Mouse (Mus musculus): ENCODE results near the gene Gm42674. TPM values are rescaled to one million over a fixed set of nuclear protein-coding genes. Genes with fewer than 3 reads are reported as not detected.
A peak's percentile ranks its signal among the peaks of the same experiment; 100 is the strongest.

The Gm42674 gene
- total RNA-seq, 2 experiments from 2014 or later: not detected

DNA sequence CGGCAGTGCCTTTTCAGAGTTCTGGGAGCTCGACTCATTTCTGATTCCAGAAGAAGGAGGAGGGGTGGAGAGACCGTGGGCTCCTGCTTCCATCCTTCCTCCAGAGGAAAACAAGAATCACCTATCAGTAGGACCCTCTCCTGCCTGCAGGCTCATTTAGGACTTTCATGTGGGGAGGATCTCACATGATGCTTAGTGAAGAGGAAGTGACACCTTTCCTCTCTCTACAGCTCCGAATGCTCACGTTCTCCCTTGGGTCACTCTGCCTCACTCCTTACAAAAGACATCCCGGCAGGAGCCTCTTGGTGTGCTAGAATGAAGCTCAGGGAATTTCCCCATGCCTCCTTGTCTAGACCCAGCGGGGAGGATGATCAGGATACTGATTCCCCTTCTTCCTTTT is 19.8 kb downstream of the Gm42674 start:
- DNase-seq (ENCODE audit: low spot score in 2 of 2): no peak

- DNase-seq (ENCODE audit: low spot score in 2 of 2): no peak
These were observed 21.8 kb downstream of the Gm42674 start for GRCm38 (mm10) chr3:90623435-90624071.

DNA sequence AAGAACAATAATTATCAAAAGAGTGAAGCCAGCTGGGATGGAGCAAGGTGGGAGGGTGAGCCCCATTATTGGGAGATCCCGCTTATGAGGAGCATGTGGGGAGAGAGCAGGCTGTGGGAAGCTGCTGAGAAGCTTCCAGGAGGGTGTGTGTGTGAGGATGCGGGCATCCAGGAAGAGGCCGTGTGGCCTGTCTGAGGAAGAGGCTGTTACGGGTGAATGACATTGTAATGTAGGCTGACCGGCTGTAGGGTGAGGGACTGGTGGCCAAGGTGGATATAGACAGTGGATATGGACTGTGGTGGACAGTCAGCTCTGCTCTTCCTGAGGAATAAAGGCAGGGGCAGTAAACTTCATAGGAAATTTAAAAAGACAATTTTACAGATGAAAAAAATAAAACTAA is 23.8 kb downstream of the Gm42674 start:
- no peak for DNase-seq (ENCODE audit: low spot score in 2 of 2)

DNA sequence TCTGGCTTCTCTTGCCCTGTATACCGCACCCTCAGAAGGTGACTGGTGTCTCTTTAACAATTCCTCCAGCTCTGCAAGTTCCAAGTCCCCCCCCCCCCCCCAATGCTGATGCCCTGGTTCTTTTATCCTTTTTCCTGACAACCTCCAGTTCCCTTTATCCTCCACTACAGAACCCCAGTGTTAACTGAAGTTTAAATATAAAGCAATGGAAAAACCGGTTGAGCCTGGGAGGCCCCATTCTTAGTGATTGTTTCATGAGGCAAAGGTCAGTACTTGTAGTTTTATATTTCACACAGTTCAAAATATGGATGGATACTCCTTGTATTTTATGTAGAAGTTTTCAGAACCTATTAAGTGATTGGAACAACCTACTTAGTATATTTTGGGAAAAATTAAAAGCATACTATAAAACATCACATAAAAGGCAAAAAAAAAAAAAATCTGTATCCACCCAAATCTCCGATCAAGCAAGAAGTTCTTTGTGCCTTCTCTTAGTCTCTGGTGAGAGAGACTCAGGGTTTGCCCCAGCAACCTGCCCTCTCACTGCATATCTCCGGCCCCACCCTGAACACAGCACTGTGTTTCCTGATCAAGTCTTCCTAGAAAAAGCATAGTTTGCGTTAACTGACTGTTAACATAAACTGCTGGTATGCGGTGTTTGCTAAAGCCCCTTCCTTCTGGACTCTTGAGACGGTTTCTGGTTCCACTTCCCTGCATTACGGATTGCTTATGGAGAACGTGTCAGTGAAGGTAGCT is 24.7 kb downstream of the Gm42674 start:
- no peak for DNase-seq (ENCODE audit: low spot score in 2 of 2)

DNA sequence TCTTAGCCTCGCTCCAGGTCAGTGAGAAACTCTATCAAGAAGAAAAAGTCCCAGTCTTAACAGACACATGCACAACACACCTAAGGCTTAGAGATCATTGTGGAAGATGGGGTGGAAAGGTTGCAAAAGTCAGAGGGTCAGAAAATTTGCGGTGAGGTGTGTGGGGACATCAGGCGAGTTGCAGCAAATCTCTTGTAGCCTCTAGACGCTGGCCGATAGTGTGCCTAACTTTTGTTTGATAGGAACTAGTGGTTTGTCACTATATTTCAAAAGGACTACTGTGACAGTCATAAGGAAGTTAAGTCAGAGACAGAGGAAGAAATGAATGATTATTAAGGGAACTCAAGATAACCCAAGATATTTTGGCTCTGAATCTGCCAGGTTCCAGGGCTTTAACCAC is 25.7 kb downstream of the Gm42674 start:
- DNase-seq (ENCODE audit: low spot score in 2 of 2): no peak

DNA sequence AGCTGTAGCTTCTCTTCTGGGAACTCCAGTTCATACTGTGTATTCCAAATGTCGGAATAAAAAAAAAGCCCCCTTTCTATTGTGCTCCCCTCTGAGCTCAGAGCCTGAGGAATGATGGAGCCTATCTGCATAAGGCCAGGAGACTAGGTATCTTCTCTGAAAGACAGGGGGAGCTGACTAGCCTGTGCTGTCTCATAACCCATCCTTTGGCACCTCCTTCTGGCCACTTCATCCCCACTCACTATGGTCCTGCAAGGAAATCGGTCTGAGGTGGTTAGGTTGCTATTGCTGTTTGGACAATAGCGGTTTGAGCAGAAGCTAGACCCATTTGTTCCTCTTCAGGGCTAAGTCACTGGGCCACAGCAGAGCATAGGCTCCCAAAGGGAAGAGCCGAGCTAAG is 26.1 kb downstream of the Gm42674 start:
- no peak for DNase-seq (ENCODE audit: low spot score in 2 of 2)

GRCm38 (mm10) chr3:90629298-90629697 is 27.6 kb downstream of the Gm42674 start:
- no peak for DNase-seq (ENCODE audit: low spot score in 2 of 2)

GRCm38 (mm10) chr3:90631984-90632383 is 30.3 kb downstream of the Gm42674 start:
- no peak for DNase-seq (ENCODE audit: low spot score in 2 of 2)

DNA sequence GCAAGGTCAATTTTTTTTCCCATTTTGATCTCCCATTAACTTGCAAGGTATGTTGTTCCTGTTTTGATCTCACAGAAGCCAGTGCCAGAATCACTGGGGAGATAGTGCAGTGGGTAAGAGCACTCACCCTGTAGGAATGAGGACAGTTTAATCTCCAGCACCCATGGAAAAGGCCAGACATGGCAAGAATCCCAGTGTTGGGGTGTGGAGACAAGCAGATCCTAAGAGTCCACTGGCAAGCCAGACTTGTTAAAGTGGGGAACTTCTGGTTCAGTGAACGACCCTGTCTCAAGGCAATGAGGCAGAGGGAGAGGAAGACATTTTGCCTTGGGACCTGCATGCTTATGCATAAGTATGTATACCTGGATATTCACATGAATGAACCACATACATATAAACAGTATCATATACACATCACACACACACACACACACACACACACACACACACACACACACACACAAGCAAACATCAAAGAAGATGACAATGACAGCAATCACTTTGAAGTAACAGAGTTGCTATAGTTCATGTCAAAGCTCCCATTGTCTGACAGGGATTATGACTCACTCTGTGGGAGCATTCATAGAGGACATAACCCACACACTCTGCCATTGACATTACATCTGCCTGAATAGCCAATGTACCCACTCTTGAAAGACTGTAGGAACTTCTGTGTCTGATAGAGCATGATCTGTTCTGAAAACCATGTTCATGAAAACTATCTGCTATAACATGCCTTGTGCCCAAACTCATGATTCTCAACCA is 37.0 kb downstream of the Gm42674 start:
- DNase-seq (ENCODE audit: low spot score in 2 of 2): no peak

- DNase-seq (ENCODE audit: low spot score in 2 of 2): no peak
These were observed 37.9 kb downstream of the Gm42674 start for GRCm38 (mm10) chr3:90639511-90640154.

DNA sequence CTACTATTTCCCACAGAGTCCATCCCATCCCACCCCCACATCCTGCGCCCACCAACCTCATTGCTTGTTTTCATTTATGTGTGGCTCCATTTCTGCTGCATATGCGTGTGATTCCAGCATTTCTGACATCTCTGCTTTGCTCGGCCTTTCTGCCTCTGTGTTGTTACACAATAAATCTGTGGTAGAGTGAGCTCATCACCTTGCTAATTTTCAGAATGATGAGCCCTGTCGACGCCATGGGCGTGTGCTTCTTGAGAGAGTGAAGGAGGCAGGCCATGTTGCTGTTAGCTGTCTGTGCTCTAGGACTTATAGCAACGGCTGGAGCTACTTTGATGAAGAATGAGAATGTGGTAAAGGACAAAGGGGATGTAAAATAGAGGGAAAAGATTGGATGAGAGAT is 39.3 kb downstream of the Gm42674 start:
- DNase-seq (ENCODE audit: low spot score in 2 of 2): no peak

GRCm38 (mm10) chr3:90644220-90644619 is 42.5 kb downstream of the Gm42674 start:
- DNase-seq (ENCODE audit: low spot score in 2 of 2): peak; percentile 40 to 59

DNA sequence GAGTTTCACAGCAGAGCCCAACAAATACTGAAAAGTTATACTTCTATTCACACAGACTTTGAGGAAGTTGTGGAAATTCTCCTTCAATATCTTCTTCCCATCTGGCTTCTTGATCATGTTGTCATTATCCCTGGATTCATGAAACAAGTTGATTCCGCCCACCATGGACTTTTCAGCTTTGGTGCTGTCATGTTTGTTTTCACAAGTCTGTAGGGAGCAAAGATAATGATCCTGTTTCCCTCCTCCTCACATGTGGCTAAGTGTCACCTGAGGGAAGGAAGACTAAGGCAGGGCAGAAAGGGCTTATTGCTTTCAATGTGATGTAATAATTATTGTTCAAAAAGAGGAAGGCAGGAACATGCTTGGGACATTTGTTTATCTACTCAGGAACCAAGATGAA is 45.6 kb downstream of the Gm42674 start:
- no peak for DNase-seq (ENCODE audit: low spot score in 2 of 2)

GRCm38 (mm10) chr3:90648981-90649380 is 47.3 kb downstream of the Gm42674 start:
- peak in 1 of 2 experiments; percentile 11 for DNase-seq (ENCODE audit: low spot score in 2 of 2)

- no peak for DNase-seq (ENCODE audit: low spot score in 2 of 2)
These were observed 48.1 kb downstream of the Gm42674 start for GRCm38 (mm10) chr3:90649832-90650231.

DNA sequence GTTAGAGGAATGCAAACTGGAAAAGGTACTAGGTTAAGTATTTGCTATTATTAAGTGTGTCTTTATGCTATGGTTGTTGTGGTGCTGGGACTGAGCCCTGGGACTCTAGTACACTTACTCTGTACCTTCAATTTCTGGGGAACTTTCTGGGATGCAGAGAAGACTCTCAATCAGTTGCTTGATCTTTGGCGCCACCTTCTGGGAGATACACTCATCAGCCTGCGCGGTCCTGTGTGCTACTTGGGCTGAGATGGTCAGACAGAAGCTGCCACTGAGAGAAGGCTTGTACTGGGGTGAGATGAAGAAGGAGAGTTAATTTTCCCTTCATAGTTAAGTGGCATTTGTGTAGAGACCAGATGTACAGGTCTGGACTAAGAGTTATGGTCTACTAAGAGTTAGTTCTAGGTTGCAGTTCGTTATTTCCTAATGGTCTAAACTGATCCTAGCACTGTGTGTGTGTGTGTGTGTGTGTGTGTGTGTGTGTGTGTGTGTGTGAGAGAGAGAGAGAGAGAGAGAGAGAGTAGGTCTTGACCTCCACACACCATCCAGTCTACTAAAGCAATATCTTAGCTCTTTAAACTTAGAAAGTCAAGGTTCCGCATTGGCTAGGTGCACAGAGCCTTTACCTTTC is 51.3 kb downstream of the Gm42674 start:
- peak; percentile 87 to 91 for DNase-seq (ENCODE audit: low spot score in 2 of 2)

DNA sequence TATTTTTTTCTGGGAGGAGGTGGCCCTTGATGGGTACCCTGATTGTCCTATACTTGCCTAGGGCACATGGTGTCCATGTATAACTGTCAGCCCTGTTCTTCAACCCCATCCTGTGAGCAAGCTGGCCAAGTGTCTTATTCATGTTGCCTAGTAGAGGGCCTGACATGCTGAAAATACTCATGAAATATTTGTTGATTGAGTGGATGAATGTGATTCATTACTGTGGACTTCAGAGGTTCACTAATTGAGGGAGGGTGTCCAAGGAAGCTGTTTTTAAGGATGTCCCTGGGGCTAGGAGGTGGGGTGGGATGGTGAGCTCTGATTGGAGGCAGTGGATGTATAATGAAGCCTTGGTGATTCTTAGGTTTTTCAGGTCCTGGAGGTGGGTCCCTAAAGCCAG is 52.0 kb downstream of the Gm42674 start, which contains the start of gene S100a7a:
TSS of gene S100a7a (plus strand) at position 301 of the 400 bp plus-strand sequence.
- DNase-seq (ENCODE audit: low spot score in 2 of 2): no peak

Measured in left cerebral cortex, adult 18-20 months (tissue).